Mouse (Mus musculus) activated CD4-positive, CD25-positive, alpha-beta regulatory T cell, adult 4 months (primary cell): ENCODE measurements around the gene Hhipl1. TPM values are rescaled to one million over a fixed set of nuclear protein-coding genes. Genes with fewer than 3 reads are reported as not detected.

ENCODE experiments used
- ATAC-seq: one replicate; pipeline ENCODE4 v1.8.0; 2017
- polyA plus RNA-seq, 2 experiments: library from polyadenylated mRNA; unstranded; fragments of 100-300 nt; shearing (Covaris generic); gene quantifications; one replicate each; pipeline ENCODE4 v1.2.1; 2017

Hhipl1 gene
- polyA plus RNA-seq, 2 experiments from 2014 or later, result 0.08 TPM; not detected in 1

- ATAC-seq, result no peak
These were observed 59.8 kb downstream of the Hhipl1 start for GRCm38 (mm10) chr12:108365868-108366267.

DNA sequence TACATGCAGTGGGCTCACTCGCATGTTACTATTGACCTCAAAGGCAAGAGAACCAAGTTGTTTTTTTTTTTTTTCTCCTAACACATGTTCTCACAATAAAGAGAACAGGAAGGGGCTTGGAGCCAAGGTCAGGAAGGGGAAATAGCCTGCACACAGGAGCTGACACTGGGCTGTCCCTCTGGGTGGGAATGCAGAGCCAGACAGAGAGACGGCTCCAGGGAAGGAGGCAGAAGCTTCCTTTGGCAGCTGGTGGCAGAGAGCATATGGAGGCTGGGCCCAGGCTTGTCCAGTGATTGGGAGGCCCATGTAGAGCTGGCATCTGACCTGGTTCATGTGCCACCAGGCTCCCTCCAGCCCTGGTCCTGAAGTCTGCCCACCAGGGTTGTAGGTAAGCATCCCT, 61.8 kb downstream of the Hhipl1 start:
- no peak for ATAC-seq

- ATAC-seq, result no peak
These were observed 62.9 kb downstream of the Hhipl1 start for GRCm38 (mm10) chr12:108368921-108369320.

- no peak for ATAC-seq
These were observed 64.7 kb downstream of the Hhipl1 start, which contains the start of gene Eml1 for GRCm38 (mm10) chr12:108370596-108371428. Gene Eml1, plus strand, starts transcription at chr12:108370957.

DNA sequence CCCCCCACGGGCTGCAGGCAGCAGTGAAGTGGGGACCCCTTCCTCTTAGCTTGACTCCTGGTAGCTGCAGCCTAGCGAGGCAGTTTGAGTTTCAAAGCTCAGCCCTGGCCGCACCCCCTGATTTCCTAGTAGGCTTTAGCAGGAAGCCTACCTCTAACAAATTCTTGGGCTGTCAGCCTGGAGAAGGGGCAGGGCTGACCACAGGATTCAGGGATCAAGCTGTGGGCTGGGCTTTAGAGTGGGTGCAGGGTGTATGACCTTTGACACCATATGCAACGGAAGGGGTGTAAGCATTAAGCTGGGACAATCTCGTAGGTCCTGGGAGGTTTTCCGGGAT, 65.3 kb downstream of the Hhipl1 start:
- ATAC-seq, result no peak

GRCm38 (mm10) chr12:108372241-108372640, 66.2 kb downstream of the Hhipl1 start:
- no peak for ATAC-seq

- no peak for ATAC-seq
These were observed 67.5 kb downstream of the Hhipl1 start for GRCm38 (mm10) chr12:108373611-108374010.

DNA sequence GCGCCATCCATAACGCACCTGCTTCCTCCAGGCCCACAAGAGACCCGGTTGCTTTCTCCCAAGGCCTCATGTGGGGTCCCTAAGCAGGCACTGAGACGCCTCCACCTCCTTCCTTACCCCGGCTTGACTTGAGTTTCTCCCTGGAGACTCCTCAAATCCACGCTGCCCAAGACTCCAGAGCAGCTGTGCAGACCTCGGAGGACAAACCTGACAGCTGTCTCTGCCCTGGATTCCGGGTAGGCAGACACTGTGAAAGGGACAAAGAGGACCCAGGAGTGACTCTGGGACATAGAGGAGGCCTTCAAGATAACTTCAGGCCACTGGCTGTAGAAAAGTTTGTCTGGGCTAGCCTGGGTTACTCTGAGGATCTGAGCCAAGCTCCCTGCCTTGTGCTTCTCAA, 68.6 kb downstream of the Hhipl1 start:
- ATAC-seq, result no peak

- ATAC-seq, result no peak
These were observed 72.5 kb downstream of the Hhipl1 start for GRCm38 (mm10) chr12:108378379-108379133.

Other genes starting within 250 kb of the Hhipl1 start
- 10 to 100 TPM; 28.1 to 29.3 TPM for gene Setd3, start 127.0 kb upstream of the Hhipl1 start, polyA plus RNA-seq
- 1 to 10 TPM; 4.7 to 6.6 TPM for gene Ccnk, start 126.7 kb upstream of the Hhipl1 start, polyA plus RNA-seq
- under 1 TPM; 0.25 to 0.42 TPM for gene Ccdc85c, start 30.8 kb upstream of the Hhipl1 start, polyA plus RNA-seq
- not detected for gene Cyp46a1, start 28.1 kb downstream of the Hhipl1 start, polyA plus RNA-seq
- under 1 TPM in 1 of 2 experiments, not detected in 1; 0.38 TPM for gene Eml1, start 64.7 kb downstream of the Hhipl1 start, polyA plus RNA-seq
- 100 to 1,000 TPM; 212 to 251 TPM for gene Evl, start 248.4 kb downstream of the Hhipl1 start, polyA plus RNA-seq